Mouse (Mus musculus) CH12.LX (cell line): ENCODE measurements around the gene Gatad2a.

Experiments
- CTCF ChIP-seq, 2 experiments: IDR thresholded peaks in 1 of 2; conservative IDR thresholded peaks in 1 of 2; 2 replicates each; pipeline ENCODE4 v1.5.1; 2011 to 2012; ENCODE audit warnings: low read depth in 2 of 2, low read length in 2 of 2, improper control_type of control experiment in 1 of 2, inconsistent platforms in 1 of 2, mild to moderate bottlenecking in 1 of 2, moderate library complexity in 1 of 2
- E2F4 ChIP-seq: IDR thresholded peaks from 2 replicates; pipeline ENCODE4 v1.6.1; 2011; ENCODE audit warnings: low read depth, low read length, improper control_type of control experiment; ENCODE audit not compliant: insufficient replicate concordance
- EP300 ChIP-seq: IDR thresholded peaks from 2 replicates; pipeline ENCODE4 v1.6.1; 2011; ENCODE audit warnings: low read length, improper control_type of control experiment
- GABPA ChIP-seq: IDR thresholded peaks from 2 replicates; pipeline ENCODE4 v1.6.1; 2012; ENCODE audit warnings: low read depth, low read length, improper control_type of control experiment, inconsistent platforms; ENCODE audit not compliant: insufficient replicate concordance
- JUN ChIP-seq: IDR thresholded peaks from 2 replicates; pipeline ENCODE4 v1.6.1; 2011; ENCODE audit warnings: low read depth, mild to moderate bottlenecking, low read length, improper control_type of control experiment, moderate library complexity; ENCODE audit not compliant: insufficient read depth
- MAFK ChIP-seq: IDR thresholded peaks from 2 replicates; pipeline ENCODE4 v1.6.1; 2011; ENCODE audit warnings: low read length, improper control_type of control experiment; ENCODE audit not compliant: insufficient replicate concordance
- MXI1 ChIP-seq: IDR thresholded peaks from 2 replicates; pipeline ENCODE4 v1.6.1; 2011; ENCODE audit warnings: mild to moderate bottlenecking, low read depth, low read length, improper control_type of control experiment
- POLR2A ChIP-seq: IDR thresholded peaks from 2 replicates; pipeline ENCODE4 v1.6.1; 2011; ENCODE audit warnings: low read depth, mild to moderate bottlenecking, improper control_type of control experiment, low read length
- RCOR1 ChIP-seq: conservative IDR thresholded peaks from 2 replicates; pipeline ENCODE4 v1.6.1; 2012; ENCODE audit warnings: low read depth, mild to moderate bottlenecking, inconsistent platforms, low read length, improper control_type of control experiment
- TBP ChIP-seq: conservative IDR thresholded peaks from 2 replicates; pipeline ENCODE4 v1.6.1; 2011; ENCODE audit warnings: low read depth, low read length, improper control_type of control experiment
- TCF12 ChIP-seq: IDR thresholded peaks from 2 replicates; pipeline ENCODE4 v1.6.1; 2014; ENCODE audit warnings: low read depth, mild to moderate bottlenecking, inconsistent platforms, low read length, improper control_type of control experiment
- USF1 ChIP-seq: IDR thresholded peaks from 2 replicates; pipeline ENCODE4 v1.6.1; 2014; ENCODE audit warnings: low read depth, mild to moderate bottlenecking, inconsistent platforms, low read length, improper control_type of control experiment

GRCm38 (mm10) chr8:70015017-70015416 lies 18.8 kb upstream of the Gatad2a start:
- TF ChIP-seq TCF12 (no peak), USF1 (no peak), POLR2A (no peak), TBP (no peak), CTCF (conservative IDR thresholded peaks at IDR 0.05 in 1 of 2, IDR thresholded peaks at IDR 0.05 in 1 of 2; ENCODE audit: low read depth in 2 of 2, low read length in 2 of 2) (no peak), RCOR1 (no peak), JUN (no peak), EP300 (no peak), GABPA (no peak), E2F4 (no peak), MXI1 (no peak), MAFK (no peak)
